Mouse (Mus musculus): ENCODE measurements around the gene Ctps2.

The Ctps2 gene

DNA sequence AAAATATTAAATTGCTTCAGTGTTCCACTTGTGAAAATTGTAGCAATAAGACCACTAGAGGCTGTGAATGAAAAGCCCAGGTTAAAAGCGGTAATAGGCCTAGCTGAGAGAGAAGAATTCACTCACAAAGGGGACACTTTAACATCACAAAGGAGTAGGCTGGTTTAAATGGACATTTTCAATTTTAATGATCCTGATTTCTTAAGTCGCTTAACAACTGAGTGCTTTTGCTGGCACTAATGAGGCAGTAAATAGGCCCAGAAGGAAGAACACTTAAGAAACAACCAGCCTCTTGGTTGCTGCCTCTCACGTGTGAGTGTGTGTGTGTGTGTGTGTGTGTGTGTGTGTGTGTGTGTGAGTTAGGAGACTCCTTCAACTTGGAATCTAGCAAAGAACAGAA, 137.7 kb downstream of the Ctps2 start:
- H3K4me1 ChIP-seq (replicated peaks; ENCODE audit: low read depth, low read length): no peaks in the 10 kb centered on the region
- H3K27me3 ChIP-seq (ENCODE audit: insufficient read depth, low read length): no peaks in the 10 kb centered on the region
- H3K9me3 ChIP-seq (ENCODE audit: low read length): no peaks in the 10 kb centered on the region
- no peak overlapping the region for H3K4me3 ChIP-seq (replicated peaks; ENCODE audit: low read length)
- H3K36me3 ChIP-seq (ENCODE audit: insufficient read depth, low read length): no peaks in the 10 kb centered on the region
- no peak for TF ChIP-seq POU5F1 (IDR thresholded peaks at IDR 0.05; ENCODE audit: borderline replicate concordance, low read length)
- TF ChIP-seq NANOG (IDR thresholded peaks at IDR 0.05; ENCODE audit: borderline replicate concordance, low read length): no peak
- no peak for TF ChIP-seq CTCF (conservative IDR thresholded peaks at IDR 0.05; ENCODE audit: low read length)

DNA sequence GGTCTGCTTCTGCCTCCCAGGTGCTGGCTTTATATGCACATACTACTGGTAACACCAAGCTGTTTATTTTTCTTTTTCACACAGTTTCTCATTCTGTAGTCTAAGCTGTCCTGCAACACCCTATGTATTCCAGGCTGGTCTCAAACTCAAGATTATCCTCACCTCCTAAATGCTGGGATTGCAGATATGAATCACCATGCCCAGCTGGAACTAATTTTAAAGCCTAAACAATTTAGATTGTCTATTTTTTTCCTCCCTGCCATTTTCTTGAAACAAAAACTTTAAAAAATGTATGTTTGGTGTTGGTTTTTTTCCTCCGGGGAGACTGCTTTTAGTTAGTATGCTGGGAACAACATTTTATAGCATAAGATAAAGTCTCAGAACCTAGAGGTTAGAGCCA, 141.7 kb downstream of the Ctps2 start:
- H3K36me3 ChIP-seq (ENCODE audit: insufficient read depth, low read length): no peaks in the 10 kb centered on the region
- no peaks in the 10 kb centered on the region for H3K9me3 ChIP-seq (ENCODE audit: low read length)
- no peaks in the 10 kb centered on the region for H3K4me1 ChIP-seq (replicated peaks; ENCODE audit: low read depth, low read length)
- no peak for TF ChIP-seq CTCF (conservative IDR thresholded peaks at IDR 0.05; ENCODE audit: low read length)
- no peaks in the 10 kb centered on the region for H3K27me3 ChIP-seq (ENCODE audit: insufficient read depth, low read length)
- no peak overlapping the region for H3K4me3 ChIP-seq (replicated peaks; ENCODE audit: low read length)

DNA sequence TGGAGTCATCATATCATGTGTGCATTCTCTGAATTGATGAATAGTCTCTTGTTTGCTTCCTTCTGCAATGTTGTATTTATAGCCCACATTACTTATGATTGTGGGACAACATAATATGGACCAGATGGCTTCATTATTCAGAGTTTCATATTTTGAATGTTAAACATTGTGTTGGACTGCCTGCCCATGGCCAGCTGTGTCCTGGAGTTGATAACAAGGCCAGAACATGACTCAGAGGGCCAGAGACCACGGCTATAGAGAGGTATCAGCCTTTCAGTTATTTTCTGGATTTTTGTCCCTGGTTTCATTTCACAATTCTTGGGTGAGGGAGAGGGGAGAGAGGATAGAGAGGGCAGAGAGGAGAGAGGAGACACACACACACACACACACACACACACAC, 162.9 kb downstream of the Ctps2 start:
- H3K27me3 ChIP-seq (ENCODE audit: insufficient read depth, low read length): no peaks in the 10 kb centered on the region
- H3K9me3 ChIP-seq (ENCODE audit: low read length): no peaks in the 10 kb centered on the region
- TF ChIP-seq NANOG (IDR thresholded peaks at IDR 0.05; ENCODE audit: borderline replicate concordance, low read length) (no peak), CTCF (conservative IDR thresholded peaks at IDR 0.05; ENCODE audit: low read length) (no peak), POU5F1 (IDR thresholded peaks at IDR 0.05; ENCODE audit: borderline replicate concordance, low read length) (no peak)
- H3K4me1 ChIP-seq (replicated peaks; ENCODE audit: low read depth, low read length): no peaks in the 10 kb centered on the region
- H3K36me3 ChIP-seq (ENCODE audit: insufficient read depth, low read length): no peaks in the 10 kb centered on the region
- no peak overlapping the region for H3K4me3 ChIP-seq (replicated peaks; ENCODE audit: low read length)
